Mouse (Mus musculus) T-helper 17 cell (primary cell): Measurements from ENCODE around the gene Fam124b.

ENCODE experiments used
- in situ Hi-C, 2 experiments: fragments of 300-600 bp; cut with MboI, MseI; formaldehyde crosslinking; loops; 1 replicate in 1 of 2; 2 replicates in 1 of 2; pipeline ENCODE4 v1.15.1; 2025; ENCODE audit warnings: high pct_unique_total_duplicates in 2 of 2

Fam124b gene

GRCm38 (mm10) chr1:80180128-80180527, 38.1 kb downstream of the Fam124b start:
- in situ Hi-C loops: loop anchor here (5.0 to 10.0 kb wide), 5 partner anchors 225 to 1125 kb away; no protein-coding TSS in a partner anchor

GRCm38 (mm10) chr1:80177651-80178382, 40.5 kb downstream of the Fam124b start:
- in situ Hi-C loops: no loop called here

GRCm38 (mm10) chr1:80167706-80168105, 50.6 kb downstream of the Fam124b start:
- in situ Hi-C loops: no loop called here

GRCm38 (mm10) chr1:80166577-80166976, 51.7 kb downstream of the Fam124b start:
- in situ Hi-C loops: no loop called here

GRCm38 (mm10) chr1:80165391-80165790, 52.9 kb downstream of the Fam124b start:
- in situ Hi-C loops: no loop called here

- in situ Hi-C loops: no loop called here
Observed at GRCm38 (mm10) chr1:80162943-80163342, 55.3 kb downstream of the Fam124b start.

GRCm38 (mm10) chr1:80159586-80159985, 58.7 kb downstream of the Fam124b start:
- in situ Hi-C loops: no loop called here

GRCm38 (mm10) chr1:80154902-80155301, 63.4 kb downstream of the Fam124b start:
- in situ Hi-C loops: no loop called here

GRCm38 (mm10) chr1:80153125-80153716, 65.1 kb downstream of the Fam124b start:
- in situ Hi-C loops: no loop called here

- in situ Hi-C loops: no loop called here
Observed at GRCm38 (mm10) chr1:80150681-80151080, 67.6 kb downstream of the Fam124b start.
